Mouse (Mus musculus) inflammation-experienced regulatory T-cells, adult 6 months (primary cell): ENCODE data around the gene P3h1. TPM values are rescaled to one million over a fixed set of nuclear protein-coding genes. Genes with fewer than 3 reads are reported as not detected.
"Not testable (repeated sequence)": the region's sequence is repeated elsewhere in the genome, so short reads cannot be mapped to it uniquely, and the experiment has no call there.

Source experiments
- ATAC-seq: one replicate; pipeline ENCODE4 v1.8.0; 2017
- polyA plus RNA-seq, 3 experiments: library from polyadenylated mRNA; unstranded; fragments of 100-300 nt; shearing (Covaris generic); gene quantifications; one replicate each; pipeline ENCODE4 v1.2.1; 2017

The P3h1 gene
- polyA plus RNA-seq, 3 experiments from 2014 or later: 0.70 to 2.3 (median 1.7) TPM

- ATAC-seq: no peak
Measured at GRCm38 (mm10) chr4:119275726-119276125, 43.0 kb downstream of the P3h1 start.

GRCm38 (mm10) chr4:119278784-119279183 is 46.1 kb downstream of the P3h1 start:
- not testable (repeated sequence) for ATAC-seq

- no peak for ATAC-seq
Measured at GRCm38 (mm10) chr4:119284861-119285260, 52.1 kb downstream of the P3h1 start.

- ATAC-seq: no peak
Measured at GRCm38 (mm10) chr4:119285336-119285735, 52.6 kb downstream of the P3h1 start.

- no peak for ATAC-seq
Measured at GRCm38 (mm10) chr4:119291921-119292320, 59.2 kb downstream of the P3h1 start.

GRCm38 (mm10) chr4:119292771-119293573 is 60.3 kb downstream of the P3h1 start:
- peak; percentile 31 for ATAC-seq

- ATAC-seq: no peak
Measured at GRCm38 (mm10) chr4:119293574-119294258, 61.0 kb downstream of the P3h1 start.

GRCm38 (mm10) chr4:119294415-119295133 is 61.9 kb downstream of the P3h1 start, which contains the start of gene Ybx1:
Ybx1 (minus strand) TSS chr4:119294604.
- ATAC-seq: peak; percentile 97

- ATAC-seq: no peak
Measured at GRCm38 (mm10) chr4:119295134-119295453, 62.4 kb downstream of the P3h1 start.

GRCm38 (mm10) chr4:119297361-119297760 is 64.6 kb downstream of the P3h1 start:
- no peak for ATAC-seq

Other genes starting within 250 kb of the P3h1 start
- 10 to 100 TPM; 29.4 to 37.6 (median 36.4) TPM for gene Slc2a1, start 124.2 kb upstream of the P3h1 start, polyA plus RNA-seq
- 1 to 10 TPM; 4.2 to 5.4 (median 4.4) TPM for gene Zfp691, start 58.7 kb upstream of the P3h1 start, polyA plus RNA-seq
- under 1 TPM; 0.10 to 0.82 (median 0.71) TPM for gene Ermap, start 42.9 kb upstream of the P3h1 start, polyA plus RNA-seq
- 10 to 100 TPM; 56.5 to 71.6 (median 62.1) TPM for gene Svbp, start 37.6 kb upstream of the P3h1 start, polyA plus RNA-seq
- gene Tmem269, start 14.7 kb upstream of the P3h1 start, polyA plus RNA-seq: not detected
- gene AU022252, start 203 bp upstream of the P3h1 start, polyA plus RNA-seq: 10 to 100 TPM in 1 of 3 experiments, 1 to 10 TPM in 2; 6.3 to 10.7 (median 7.9) TPM
- gene Cldn19, start 22.5 kb downstream of the P3h1 start, polyA plus RNA-seq: not detected
- gene Ybx1, start 61.7 kb downstream of the P3h1 start, polyA plus RNA-seq: 100 to 1,000 TPM; 161 to 195 (median 174) TPM
- 10 to 100 TPM; 38.0 to 65.4 (median 46.1) TPM for gene Ppih, start 87.6 kb downstream of the P3h1 start, polyA plus RNA-seq
- 1 to 10 TPM in 2 of 3 experiments, under 1 TPM in 1; 0.53 to 3.8 (median 3.5) TPM for gene Ccdc30, start 182.6 kb downstream of the P3h1 start, polyA plus RNA-seq
- 10 to 100 TPM; 58.2 to 69.1 (median 59.0) TPM for gene Ppcs, start 189.5 kb downstream of the P3h1 start, polyA plus RNA-seq
- not detected for gene Zmynd12, start 189.9 kb downstream of the P3h1 start, polyA plus RNA-seq